Mouse (Mus musculus): ENCODE data around the gene Cers4. TPM values are rescaled to one million over a fixed set of nuclear protein-coding genes. Genes with fewer than 3 reads are reported as not detected.

Cers4 gene
- polyA plus RNA-seq, 1 experiment from 2014 or later, result 17.0 TPM

DNA sequence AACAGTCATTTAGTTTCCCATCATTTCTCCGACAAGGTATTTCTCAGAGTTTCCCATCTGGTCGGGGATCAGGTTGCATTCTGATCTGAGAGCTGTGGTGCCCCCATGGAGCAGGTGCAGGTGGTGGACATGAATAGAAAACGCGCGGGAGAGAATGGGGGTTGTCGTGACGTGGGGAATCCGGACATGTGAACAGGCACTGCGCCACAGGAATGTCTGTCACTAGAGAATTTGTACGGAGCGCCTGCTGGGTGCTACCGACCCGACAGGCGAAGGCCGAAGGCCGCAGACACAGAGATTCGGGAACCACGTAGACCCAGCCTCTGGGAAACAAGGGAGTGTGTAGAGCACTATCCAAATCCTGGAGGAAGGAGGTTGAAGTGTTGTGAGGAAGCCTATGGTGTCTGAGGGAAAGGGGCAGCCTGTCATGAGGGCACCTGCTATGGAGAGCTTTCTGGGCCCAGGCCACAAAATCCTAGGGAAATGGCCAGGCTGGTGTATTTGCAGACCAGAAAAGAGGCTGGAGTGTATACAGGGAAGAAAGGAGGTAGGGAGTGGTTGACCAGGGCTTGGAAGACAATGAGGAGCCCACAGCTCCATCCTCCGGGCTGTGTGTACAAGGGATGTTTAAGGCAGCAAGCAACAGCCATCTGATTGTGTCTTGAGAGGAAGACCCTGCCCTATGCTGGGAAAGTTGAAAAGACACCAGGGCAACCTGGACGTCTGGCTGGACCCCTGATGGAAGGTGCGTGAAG is 1.0 kb downstream of the Cers4 start:
- peak; percentile 53 for ATAC-seq (replicated peaks; ENCODE audit: low FRiP score)
- WGBS, result 8% methylated on average over 21 of the region's 21 CpGs
- Histone ChIP-seq H3K4me2 (ENCODE audit: low read depth, low read length, severe bottlenecking) (peak overlapping the region; percentile 80), H3K27ac (ENCODE audit: low read depth, low read length) (no peak overlapping the region), H3K9ac (ENCODE audit: low read length) (peak overlapping the region; percentile 64), H3K36me3 (ENCODE audit: control insufficient read depth, insufficient read depth, low read length) (no peaks in the 10 kb centered on the region), H3K27me3 (ENCODE audit: control insufficient read depth, insufficient read depth, low read length) (no peaks in the 10 kb centered on the region), H3K4me1 (replicated peaks; ENCODE audit: control insufficient read depth, insufficient read depth, low read length) (peaks cover 5% of the 10 kb centered on the region; the same call in 1 of the 2 replicates), H3K4me3 (ENCODE audit: low read depth, low read length) (peak overlapping the region; percentile 53), H3K9me3 (ENCODE audit: control insufficient read depth, low read length) (no peaks in the 10 kb centered on the region)
- DNase-seq (ENCODE audit: low spot score), result peak; percentile 63

DNA sequence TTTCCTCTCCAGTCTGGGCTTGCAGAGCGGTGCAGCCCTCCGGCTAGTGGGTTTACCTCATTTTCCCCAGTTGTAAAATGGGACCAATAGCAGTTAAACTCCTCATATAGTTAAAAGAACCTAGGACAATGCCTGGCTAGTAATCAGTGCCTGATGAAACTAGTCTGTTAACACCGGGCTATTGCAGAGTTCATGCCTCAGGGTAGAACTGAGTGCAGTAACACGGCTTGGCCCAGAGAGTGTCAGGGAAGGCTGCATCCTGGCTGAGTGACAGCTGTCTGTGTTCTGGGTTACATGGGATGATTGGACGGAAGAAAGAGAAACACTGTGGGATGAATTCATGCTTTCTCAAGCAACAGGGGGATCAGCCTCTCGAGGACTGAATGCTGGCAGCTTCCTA is 3.1 kb downstream of the Cers4 start:
- Histone ChIP-seq H3K4me3 (ENCODE audit: low read depth, low read length) (no peak overlapping the region), H3K36me3 (ENCODE audit: control insufficient read depth, insufficient read depth, low read length) (no peaks in the 10 kb centered on the region), H3K27me3 (ENCODE audit: control insufficient read depth, insufficient read depth, low read length) (no peaks in the 10 kb centered on the region), H3K9ac (ENCODE audit: low read length) (no peak overlapping the region), H3K27ac (ENCODE audit: low read depth, low read length) (no peak overlapping the region), H3K4me2 (ENCODE audit: low read depth, low read length, severe bottlenecking) (no peak overlapping the region), H3K4me1 (replicated peaks; ENCODE audit: control insufficient read depth, insufficient read depth, low read length) (peaks cover 5% of the 10 kb centered on the region; the same call in 1 of the 2 replicates), H3K9me3 (ENCODE audit: control insufficient read depth, low read length) (no peaks in the 10 kb centered on the region)
- ATAC-seq (replicated peaks; ENCODE audit: low FRiP score) (no peak), DNase-seq (ENCODE audit: low spot score) (no peak)
- 78% methylated on average over 6 of the region's 6 CpGs for WGBS

DNA sequence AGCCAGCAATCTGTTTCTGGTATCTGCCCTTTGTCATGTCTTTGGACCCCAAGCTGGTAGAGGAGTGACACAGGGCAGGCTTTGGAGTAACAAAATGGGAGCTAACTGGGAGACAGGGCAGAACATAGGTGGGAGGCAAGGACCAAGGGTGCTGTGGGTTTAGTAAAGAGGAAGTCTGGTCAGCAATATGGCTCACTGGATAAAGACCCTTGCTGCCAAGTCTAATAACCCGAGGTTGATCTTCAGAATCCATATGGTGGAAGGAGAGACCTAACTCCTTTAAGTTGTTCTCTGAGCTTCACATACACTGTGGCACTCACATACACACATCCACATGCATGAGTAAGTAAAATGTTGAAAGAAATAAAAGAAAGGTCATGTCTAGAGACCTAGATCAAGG is 4.8 kb downstream of the Cers4 start:
- Histone ChIP-seq H3K9me3 (ENCODE audit: control insufficient read depth, low read length) (no peaks in the 10 kb centered on the region), H3K27me3 (ENCODE audit: control insufficient read depth, insufficient read depth, low read length) (no peaks in the 10 kb centered on the region), H3K36me3 (ENCODE audit: control insufficient read depth, insufficient read depth, low read length) (no peaks in the 10 kb centered on the region), H3K4me3 (ENCODE audit: low read depth, low read length) (no peak overlapping the region), H3K27ac (ENCODE audit: low read depth, low read length) (no peak overlapping the region), H3K4me2 (ENCODE audit: low read depth, low read length, severe bottlenecking) (no peak overlapping the region), H3K9ac (ENCODE audit: low read length) (no peak overlapping the region), H3K4me1 (replicated peaks; ENCODE audit: control insufficient read depth, insufficient read depth, low read length) (peaks cover 5% of the 10 kb centered on the region; the same call in 1 of the 2 replicates)
- no peak for DNase-seq (ENCODE audit: low spot score)
- WGBS, result 95% methylated on average over 1 of the region's 1 CpGs
- no peak for ATAC-seq (replicated peaks; ENCODE audit: low FRiP score)

DNA sequence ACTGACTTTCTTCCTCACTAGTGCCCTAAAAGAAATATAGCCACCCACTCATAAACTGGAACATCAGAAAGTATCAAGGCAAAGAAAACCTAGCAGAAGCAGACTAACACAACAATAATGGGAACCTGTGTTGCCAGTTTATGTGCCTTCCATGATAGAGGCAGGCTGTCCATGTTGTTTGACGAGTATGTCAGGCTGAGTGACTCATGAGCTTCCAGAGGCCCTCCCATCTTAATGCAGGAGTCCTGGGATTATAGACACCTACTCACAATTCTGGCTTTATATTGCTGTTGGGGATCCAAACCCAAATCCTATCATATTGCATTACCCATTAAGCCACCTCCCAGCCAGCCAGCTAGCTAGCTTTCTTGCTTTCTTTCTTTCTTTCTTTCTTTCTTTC is 12.5 kb downstream of the Cers4 start:
- H3K36me3 ChIP-seq (ENCODE audit: control insufficient read depth, insufficient read depth, low read length), result no peaks in the 10 kb centered on the region
- H3K4me2 ChIP-seq (ENCODE audit: low read depth, low read length, severe bottlenecking), result no peak overlapping the region
- H3K9ac ChIP-seq (ENCODE audit: low read length), result no peak overlapping the region
- DNase-seq (ENCODE audit: low spot score) (no peak), ATAC-seq (replicated peaks; ENCODE audit: low FRiP score) (no peak)
- no peak overlapping the region for H3K27ac ChIP-seq (ENCODE audit: low read depth, low read length)
- no peaks in the 10 kb centered on the region for H3K9me3 ChIP-seq (ENCODE audit: control insufficient read depth, low read length)
- no peaks in the 10 kb centered on the region for H3K27me3 ChIP-seq (ENCODE audit: control insufficient read depth, insufficient read depth, low read length)
- 70% methylated on average over 1 of the region's 1 CpGs for WGBS
- no peak overlapping the region for H3K4me3 ChIP-seq (ENCODE audit: low read depth, low read length)
- H3K4me1 ChIP-seq (replicated peaks; ENCODE audit: control insufficient read depth, insufficient read depth, low read length), result no peaks in the 10 kb centered on the region

DNA sequence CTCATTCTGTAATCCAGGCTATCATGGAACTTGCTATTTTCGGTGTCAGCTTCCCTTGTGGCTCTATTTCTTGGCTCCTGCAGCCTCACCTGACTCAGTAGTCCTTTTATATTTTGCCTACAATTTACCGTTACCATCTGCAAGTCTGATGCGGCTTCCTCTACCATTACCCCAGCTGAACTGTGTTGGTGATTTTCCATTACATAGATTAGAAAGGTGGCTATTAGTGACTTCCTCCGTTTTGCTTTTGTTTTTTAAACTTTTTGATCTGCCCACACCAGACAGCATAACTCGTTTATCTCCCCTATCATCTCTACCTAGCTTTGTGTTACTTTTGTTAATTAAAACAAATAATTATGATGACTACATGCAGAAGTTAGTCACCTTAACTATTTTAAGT is 14.7 kb downstream of the Cers4 start:
- Histone ChIP-seq H3K4me1 (replicated peaks; ENCODE audit: control insufficient read depth, insufficient read depth, low read length) (peaks cover 9% of the 10 kb centered on the region; the same call in 1 of the 2 replicates), H3K4me3 (ENCODE audit: low read depth, low read length) (no peak overlapping the region), H3K9ac (ENCODE audit: low read length) (no peak overlapping the region), H3K27me3 (ENCODE audit: control insufficient read depth, insufficient read depth, low read length) (no peaks in the 10 kb centered on the region), H3K4me2 (ENCODE audit: low read depth, low read length, severe bottlenecking) (no peak overlapping the region), H3K27ac (ENCODE audit: low read depth, low read length) (no peak overlapping the region), H3K9me3 (ENCODE audit: control insufficient read depth, low read length) (no peaks in the 10 kb centered on the region), H3K36me3 (ENCODE audit: control insufficient read depth, insufficient read depth, low read length) (no peaks in the 10 kb centered on the region)
- no peak for ATAC-seq (replicated peaks; ENCODE audit: low FRiP score)
- 83% methylated on average over 5 of the region's 5 CpGs for WGBS
- no peak for DNase-seq (ENCODE audit: low spot score)

DNA sequence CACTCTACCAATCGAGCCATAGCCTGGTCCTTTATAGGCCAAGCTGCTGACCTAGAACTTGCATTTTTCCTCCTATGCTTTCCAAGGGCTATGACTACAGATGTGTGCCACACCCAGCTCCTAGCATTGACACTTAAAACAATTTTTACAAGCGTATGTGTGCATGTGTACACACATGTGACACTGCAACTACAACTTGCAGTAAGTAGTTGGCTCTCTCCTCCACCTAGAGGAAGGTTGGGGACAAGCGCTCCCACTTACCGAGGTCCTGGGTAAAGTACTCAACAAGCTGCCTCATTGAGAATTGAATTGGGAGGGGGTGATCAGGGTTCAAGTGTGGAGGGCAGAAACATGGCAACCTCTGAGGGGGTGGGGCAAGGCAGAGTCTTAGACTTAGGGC is 18.0 kb downstream of the Cers4 start:
- 79% methylated on average over 4 of the region's 4 CpGs for whole genome bisulfite sequencing

DNA sequence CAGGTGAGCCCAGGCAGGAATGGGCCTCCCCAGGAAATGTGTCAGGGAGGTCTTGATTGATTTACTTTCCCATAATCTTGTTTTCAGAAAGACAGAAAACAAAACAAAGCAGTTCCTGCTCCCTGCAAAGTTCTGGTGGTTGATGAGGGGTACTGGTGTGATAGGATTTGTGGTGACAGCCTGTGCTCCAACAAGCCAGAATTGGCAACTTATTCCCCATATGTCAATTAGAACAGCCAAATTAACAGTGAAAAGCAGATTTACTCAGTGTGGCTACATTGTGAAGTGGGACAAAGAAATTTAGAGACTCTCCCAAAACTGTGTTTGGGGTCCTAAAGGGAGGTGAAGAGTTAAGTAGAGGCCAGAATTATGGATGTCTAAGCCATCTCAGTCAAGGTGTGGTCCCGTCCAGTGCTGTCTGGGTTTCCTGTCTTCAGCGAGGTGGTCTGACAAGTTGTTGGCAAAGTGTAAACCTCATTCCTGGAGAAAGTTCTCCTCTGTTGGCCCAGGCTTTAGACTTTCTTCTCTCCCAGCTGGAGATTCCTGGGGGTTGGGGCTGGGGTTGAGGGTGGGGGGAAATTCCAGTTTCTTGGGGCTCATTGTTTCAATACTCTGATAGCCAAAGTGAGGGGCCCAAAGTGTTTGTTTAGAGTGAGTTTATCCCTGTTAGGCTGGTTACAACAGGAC is 18.7 kb downstream of the Cers4 start:
- ATAC-seq (replicated peaks; ENCODE audit: low FRiP score), result peak; percentile 31
- H3K4me2 ChIP-seq (ENCODE audit: low read depth, low read length, severe bottlenecking), result 0 out of 2 replicates have a peak overlapping the region, but pooled peaks have one; percentile 15
- peak overlapping the region; percentile 12 for H3K9ac ChIP-seq (ENCODE audit: low read length)
- H3K4me1 ChIP-seq (replicated peaks; ENCODE audit: control insufficient read depth, insufficient read depth, low read length), result peaks cover 9% of the 10 kb centered on the region; the same call in 1 of the 2 replicates
- no peaks in the 10 kb centered on the region for H3K27me3 ChIP-seq (ENCODE audit: control insufficient read depth, insufficient read depth, low read length)
- no peak overlapping the region for H3K4me3 ChIP-seq (ENCODE audit: low read depth, low read length)
- no peaks in the 10 kb centered on the region for H3K9me3 ChIP-seq (ENCODE audit: control insufficient read depth, low read length)
- peak overlapping the region; percentile 78 for H3K27ac ChIP-seq (ENCODE audit: low read depth, low read length)
- no peak for DNase-seq (ENCODE audit: low spot score)
- H3K36me3 ChIP-seq (ENCODE audit: control insufficient read depth, insufficient read depth, low read length), result no peaks in the 10 kb centered on the region
- 16% methylated on average over 2 of the region's 2 CpGs for WGBS

More for the DNA sequence above, 18.0 kb downstream of the Cers4 start:
- H3K4me2 ChIP-seq (ENCODE audit: low read depth, low read length, severe bottlenecking), result no peak overlapping the region
- DNase-seq (ENCODE audit: low spot score) (no peak), ATAC-seq (replicated peaks; ENCODE audit: low FRiP score) (no peak)
- H3K9me3 ChIP-seq (ENCODE audit: control insufficient read depth, low read length), result no peaks in the 10 kb centered on the region
- peaks cover 9% of the 10 kb centered on the region; the same call in 1 of the 2 replicates for H3K4me1 ChIP-seq (replicated peaks; ENCODE audit: control insufficient read depth, insufficient read depth, low read length)
- H3K4me3 ChIP-seq (ENCODE audit: low read depth, low read length), result no peak overlapping the region
- no peak overlapping the region for H3K9ac ChIP-seq (ENCODE audit: low read length)
- H3K27ac ChIP-seq (ENCODE audit: low read depth, low read length), result no peak overlapping the region
- H3K36me3 ChIP-seq (ENCODE audit: control insufficient read depth, insufficient read depth, low read length), result no peaks in the 10 kb centered on the region
- H3K27me3 ChIP-seq (ENCODE audit: control insufficient read depth, insufficient read depth, low read length), result no peaks in the 10 kb centered on the region

DNA sequence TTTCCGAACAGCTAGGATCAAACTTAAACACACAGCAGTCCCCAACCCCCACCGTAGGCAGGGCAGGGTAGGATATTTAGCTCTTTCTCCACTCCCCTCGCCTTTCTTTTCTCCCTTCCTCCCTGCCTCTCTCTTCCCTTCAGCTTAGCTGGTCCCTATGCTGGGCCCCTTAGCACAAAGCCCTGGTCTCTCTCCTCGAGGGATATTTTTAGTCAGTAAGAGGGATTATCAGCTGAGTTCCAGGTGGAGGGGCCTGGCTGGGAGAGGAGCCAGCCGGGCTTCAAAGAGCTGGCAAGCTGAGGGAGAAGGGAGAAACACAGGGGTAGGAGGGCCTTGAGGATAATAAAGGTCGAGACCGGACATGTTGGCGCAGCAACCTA is 19.3 kb downstream of the Cers4 start:
- Histone ChIP-seq H3K9ac (ENCODE audit: low read length) (peak overlapping the region; percentile 12), H3K4me1 (replicated peaks; ENCODE audit: control insufficient read depth, insufficient read depth, low read length) (peaks cover 9% of the 10 kb centered on the region; the same call in 1 of the 2 replicates), H3K9me3 (ENCODE audit: control insufficient read depth, low read length) (no peaks in the 10 kb centered on the region), H3K36me3 (ENCODE audit: control insufficient read depth, insufficient read depth, low read length) (no peaks in the 10 kb centered on the region; the same call in 1 of the 2 replicates), H3K4me3 (ENCODE audit: low read depth, low read length) (no peak overlapping the region), H3K27me3 (ENCODE audit: control insufficient read depth, insufficient read depth, low read length) (no peaks in the 10 kb centered on the region), H3K4me2 (ENCODE audit: low read depth, low read length, severe bottlenecking) (no peak overlapping the region), H3K27ac (ENCODE audit: low read depth, low read length) (peak overlapping the region; percentile 78)
- ATAC-seq (replicated peaks; ENCODE audit: low FRiP score) (peak; percentile 79), DNase-seq (ENCODE audit: low spot score) (peak; percentile 63)
- WGBS, result 15% methylated on average over 8 of the region's 8 CpGs

Measured in forebrain, embryonic 11.5 days (tissue).